Mouse (Mus musculus) testis, adult 2 months (tissue): ENCODE results near the gene Prex1. TPM values are rescaled to one million over a fixed set of nuclear protein-coding genes. Genes with fewer than 3 reads are reported as not detected.
"Not testable (repeated sequence)": the region's sequence is repeated elsewhere in the genome, so short reads cannot be mapped to it uniquely, and the experiment has no call there.

ENCODE experiments used
- H3K27ac ChIP-seq: fragments of 200-500 bp; 2 replicates; pipeline ENCODE4 v1.5.1; 2012; ENCODE audit warnings: low read depth, low read length; ENCODE audit not compliant: control insufficient read depth, insufficient read depth
- H3K27me3 ChIP-seq: fragments of 200-500 bp; 2 replicates; pipeline ENCODE4 v1.6.1; 2012; ENCODE audit warnings: mild to moderate bottlenecking, low read length, moderate library complexity; ENCODE audit not compliant: control insufficient read depth, insufficient read depth
- H3K36me3 ChIP-seq: fragments of 200-500 bp; 2 replicates; pipeline ENCODE4 v1.6.1; 2012; ENCODE audit warnings: mild to moderate bottlenecking, low read length; ENCODE audit not compliant: control insufficient read depth, insufficient read depth
- H3K4me1 ChIP-seq: fragments of 200-500 bp; 2 replicates; pipeline ENCODE4 v1.6.1; 2012; ENCODE audit warnings: low read length; ENCODE audit not compliant: control insufficient read depth, insufficient read depth
- H3K4me3 ChIP-seq: fragments of 200-500 bp; 2 replicates; pipeline ENCODE4 v1.5.1; 2012; ENCODE audit warnings: low read depth, mild to moderate bottlenecking, low read length, moderate library complexity, mixed read lengths; ENCODE audit not compliant: control insufficient read depth
- CTCF ChIP-seq: fragments of 200-500 bp; IDR thresholded peaks from 2 replicates; pipeline ENCODE4 v1.5.1; 2012; ENCODE audit warnings: low read depth, mild to moderate bottlenecking, inconsistent platforms, low read length, moderate library complexity; ENCODE audit not compliant: control insufficient read depth, insufficient read depth, insufficient replicate concordance
- POLR2A ChIP-seq: fragments of 200-500 bp; IDR thresholded peaks from 2 replicates; pipeline ENCODE4 v1.6.1; 2012; ENCODE audit warnings: low read depth, mild to moderate bottlenecking, inconsistent platforms, low read length, moderate library complexity; ENCODE audit not compliant: control insufficient read depth
- polyA plus RNA-seq: library from polyadenylated mRNA; depleted of rRNA; stranded (reverse); fragments of >200 nt; gene quantifications from 2 replicates; pipeline ENCODE4 v1.2.3, GENCODE M21; 2012

The Prex1 gene
- polyA plus RNA-seq, 1 experiment = 13.6 TPM

GRCm38 (mm10) chr2:166744433-166744832 lies 30.8 kb upstream of the Prex1 start:
- no peaks in the 10 kb centered on the region for H3K36me3 ChIP-seq
- H3K4me3 ChIP-seq = no peak overlapping the region
- H3K27ac ChIP-seq = no peak overlapping the region
- TF ChIP-seq CTCF (no peak), POLR2A (no peak)
- H3K4me1 ChIP-seq = peaks cover 6% of the 10 kb centered on the region
- H3K27me3 ChIP-seq = no peaks in the 10 kb centered on the region

DNA sequence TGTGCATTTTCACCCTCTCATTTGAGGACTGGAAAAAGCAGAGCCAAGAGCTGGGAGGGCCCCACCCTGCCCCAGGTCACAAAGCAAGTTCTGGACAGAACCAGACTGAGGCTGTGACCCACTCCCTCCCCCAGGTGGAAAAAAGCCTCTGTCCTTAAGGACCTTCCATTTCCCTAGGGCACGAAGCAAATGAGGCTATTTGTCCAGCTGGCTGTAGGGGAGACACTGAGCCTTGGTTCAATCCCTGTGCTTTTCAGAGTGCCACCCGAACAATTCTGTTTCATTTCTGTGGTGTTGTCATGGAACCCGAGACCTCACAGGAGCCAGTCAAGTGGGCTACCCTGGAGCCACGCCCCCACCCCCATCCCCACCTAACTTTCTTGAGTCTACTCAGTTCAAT lies 29.9 kb upstream of the Prex1 start:
- H3K36me3 ChIP-seq = no peaks in the 10 kb centered on the region
- peaks cover 6% of the 10 kb centered on the region for H3K4me1 ChIP-seq
- H3K27ac ChIP-seq = no peak overlapping the region
- TF ChIP-seq POLR2A (no peak), CTCF (no peak)
- H3K27me3 ChIP-seq = no peaks in the 10 kb centered on the region
- H3K4me3 ChIP-seq = no peak overlapping the region

- Histone ChIP-seq H3K27ac (no peak overlapping the region), H3K27me3 (no peaks in the 10 kb centered on the region), H3K4me3 (no peak overlapping the region)
Measured at GRCm38 (mm10) chr2:166741445-166741844, 27.8 kb upstream of the Prex1 start.

DNA sequence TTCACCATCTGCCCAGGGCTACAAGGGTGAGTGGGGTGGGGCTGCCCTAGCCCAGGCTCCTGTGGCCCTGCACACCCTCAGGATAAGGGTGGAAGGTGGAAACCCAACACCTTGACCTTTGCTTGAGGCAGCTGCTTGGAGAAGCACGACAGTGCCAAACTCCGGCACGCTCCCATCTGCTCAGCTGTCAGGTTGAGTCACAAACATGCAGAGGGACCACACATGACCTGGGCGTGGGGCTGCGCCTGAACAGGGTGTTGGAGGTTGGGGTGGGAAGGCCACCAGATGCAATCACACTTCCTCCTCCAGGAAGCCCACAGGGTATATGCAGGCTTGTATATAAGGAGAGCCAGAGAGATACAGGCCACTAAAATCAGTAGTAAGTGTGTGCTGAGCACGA lies 26.8 kb upstream of the Prex1 start:
- Histone ChIP-seq H3K4me1 (no peaks in the 10 kb centered on the region), H3K36me3 (no peaks in the 10 kb centered on the region), H3K27me3 (no peaks in the 10 kb centered on the region), H3K4me3 (no peak overlapping the region), H3K27ac (no peak overlapping the region)
- TF ChIP-seq CTCF = no peak
- TF ChIP-seq POLR2A = no peak

More at GRCm38 (mm10) chr2:166741445-166741844, 27.8 kb upstream of the Prex1 start:
- no peaks in the 10 kb centered on the region for H3K36me3 ChIP-seq
- peaks cover 5% of the 10 kb centered on the region for H3K4me1 ChIP-seq
- TF ChIP-seq CTCF = no peak
- TF ChIP-seq POLR2A = no peak

- no peak for TF ChIP-seq CTCF
- no peak for TF ChIP-seq POLR2A
- H3K36me3 ChIP-seq = no peaks in the 10 kb centered on the region
- H3K27me3 ChIP-seq = no peaks in the 10 kb centered on the region
- H3K27ac ChIP-seq = no peak overlapping the region
- no peak overlapping the region for H3K4me3 ChIP-seq
- no peaks in the 10 kb centered on the region for H3K4me1 ChIP-seq
Measured at GRCm38 (mm10) chr2:166737307-166737706, 23.7 kb upstream of the Prex1 start.

GRCm38 (mm10) chr2:166735469-166736001 lies 21.9 kb upstream of the Prex1 start:
- no peaks in the 10 kb centered on the region for H3K36me3 ChIP-seq
- H3K4me1 ChIP-seq = peaks cover under 1% of the 10 kb centered on the region; the same call in 1 of the 2 replicates
- H3K4me3 ChIP-seq = no peak overlapping the region
- no peak overlapping the region for H3K27ac ChIP-seq
- no peaks in the 10 kb centered on the region for H3K27me3 ChIP-seq
- no peak for TF ChIP-seq CTCF
- no peak for TF ChIP-seq POLR2A

DNA sequence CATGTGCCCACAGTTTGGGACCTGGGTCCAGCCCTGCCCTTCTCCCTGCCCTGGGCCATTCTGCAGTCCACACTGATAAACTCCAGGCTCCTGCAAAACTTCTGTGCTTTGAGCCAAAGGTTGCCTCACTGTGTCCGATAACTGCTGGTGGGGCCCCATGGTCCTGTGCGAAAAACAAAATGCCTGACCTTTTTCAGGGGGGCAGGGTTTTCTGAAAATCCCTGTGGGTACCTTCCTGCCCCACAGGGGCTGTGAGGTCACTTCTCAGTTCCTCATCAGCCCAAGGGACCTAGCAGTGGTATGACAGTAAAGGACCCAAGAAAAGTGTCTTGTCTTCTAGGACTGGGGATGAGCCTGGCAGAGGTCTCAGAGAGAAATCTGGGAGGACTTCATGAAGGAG lies 19.2 kb upstream of the Prex1 start:
- no peak for TF ChIP-seq POLR2A
- no peak for TF ChIP-seq CTCF
- Histone ChIP-seq H3K36me3 (no peaks in the 10 kb centered on the region), H3K27ac (no peak overlapping the region), H3K4me3 (no peak overlapping the region), H3K27me3 (no peaks in the 10 kb centered on the region), H3K4me1 (peaks cover 6% of the 10 kb centered on the region)

DNA sequence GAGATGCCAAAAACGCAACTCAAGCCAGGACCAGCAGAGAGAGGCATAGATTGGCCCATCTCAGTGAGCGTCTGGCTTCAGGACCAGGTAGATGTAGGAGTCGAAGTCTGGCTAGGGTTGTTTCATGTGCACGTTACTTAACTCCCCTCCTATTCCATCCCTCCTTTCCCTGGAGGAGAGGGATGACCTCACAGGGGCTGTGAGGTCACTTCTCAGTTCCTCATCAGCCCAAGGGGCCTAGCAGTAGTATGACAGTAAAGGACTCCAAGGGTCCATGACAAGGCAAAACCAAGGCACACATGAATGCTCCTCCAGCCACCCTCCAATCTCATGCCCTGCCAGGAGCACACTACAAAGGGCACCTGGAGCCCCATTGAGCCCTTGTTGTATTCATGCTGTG lies 18.5 kb upstream of the Prex1 start:
- no peak overlapping the region for H3K27ac ChIP-seq
- TF ChIP-seq CTCF (no peak), POLR2A (no peak)
- H3K36me3 ChIP-seq = no peaks in the 10 kb centered on the region
- no peak overlapping the region for H3K4me3 ChIP-seq
- H3K4me1 ChIP-seq = peaks cover 6% of the 10 kb centered on the region
- H3K27me3 ChIP-seq = no peaks in the 10 kb centered on the region

GRCm38 (mm10) chr2:166731102-166731883 lies 17.7 kb upstream of the Prex1 start:
- not testable (repeated sequence) for H3K4me3 ChIP-seq, H3K27me3 ChIP-seq, H3K4me1 ChIP-seq, H3K36me3 ChIP-seq, H3K27ac ChIP-seq
